Mouse (Mus musculus): ENCODE results near the gene Lrrc4.

Lrrc4 gene

DNA sequence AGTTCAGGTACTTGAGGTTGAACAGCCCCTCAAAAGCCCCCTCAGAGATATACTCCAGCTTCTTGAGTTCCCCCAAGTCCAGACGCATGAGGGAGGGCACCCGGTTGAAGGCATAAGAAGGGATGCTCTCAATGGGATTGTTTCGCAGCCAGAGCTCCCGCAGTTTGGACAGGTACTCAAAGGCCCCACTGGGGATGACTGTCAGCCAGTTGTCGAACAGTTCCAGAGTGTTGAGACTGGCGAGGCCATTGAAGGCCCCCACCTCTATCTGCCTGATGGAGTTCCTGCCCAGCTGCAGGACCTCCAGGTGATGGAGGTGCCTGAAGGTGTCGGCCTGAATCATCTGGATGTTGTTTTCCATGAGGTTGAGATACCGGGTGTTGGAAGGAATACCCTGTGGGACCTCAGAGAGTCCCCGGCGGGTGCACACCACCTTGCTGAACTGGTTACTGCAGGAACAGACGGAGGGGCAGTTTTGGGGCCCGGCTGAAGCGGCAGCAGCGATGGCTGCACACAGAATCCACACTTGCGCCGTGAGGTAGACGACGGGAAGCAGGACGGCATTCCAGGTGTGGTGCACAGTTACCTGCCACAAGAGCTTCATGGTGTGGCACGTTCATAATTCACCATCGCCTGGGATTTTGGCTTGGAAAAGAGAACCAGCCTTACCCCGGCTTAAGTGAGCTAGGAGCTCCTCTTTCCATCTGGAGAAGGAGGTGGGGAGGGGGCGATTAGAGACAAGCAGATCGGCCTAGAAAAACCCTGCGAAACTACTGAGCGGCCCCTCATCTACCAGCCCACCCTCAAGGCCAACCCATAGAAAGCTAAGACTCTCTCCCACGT is at the start of gene Lrrc4:
Lrrc4 (minus strand) TSS at position 737 of the 843 bp plus-strand sequence.
- peak in 1 of 2 experiments; percentile 54 for DNase-seq

DNA sequence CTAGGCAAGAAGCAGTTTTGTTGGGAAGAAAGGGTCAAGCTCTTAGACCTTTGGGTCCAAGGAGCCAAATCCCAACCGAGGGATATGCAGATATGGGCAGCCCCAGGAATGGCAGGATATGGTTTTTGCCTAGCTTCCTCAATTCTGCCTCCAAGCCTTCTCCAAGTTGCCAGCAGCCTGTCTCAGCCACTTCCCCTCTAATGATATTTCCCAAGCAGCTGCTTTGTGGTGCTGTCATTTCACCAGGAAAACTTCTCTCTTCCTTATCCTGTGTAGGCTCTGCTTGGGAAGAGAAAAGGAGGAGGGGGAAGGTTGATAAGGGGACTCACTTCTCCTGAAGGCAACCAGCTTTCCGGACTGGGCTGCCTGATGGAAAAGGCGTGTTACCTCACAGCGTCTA is 49.4 kb upstream of the Lrrc4 start:
- no peak for DNase-seq

DNA sequence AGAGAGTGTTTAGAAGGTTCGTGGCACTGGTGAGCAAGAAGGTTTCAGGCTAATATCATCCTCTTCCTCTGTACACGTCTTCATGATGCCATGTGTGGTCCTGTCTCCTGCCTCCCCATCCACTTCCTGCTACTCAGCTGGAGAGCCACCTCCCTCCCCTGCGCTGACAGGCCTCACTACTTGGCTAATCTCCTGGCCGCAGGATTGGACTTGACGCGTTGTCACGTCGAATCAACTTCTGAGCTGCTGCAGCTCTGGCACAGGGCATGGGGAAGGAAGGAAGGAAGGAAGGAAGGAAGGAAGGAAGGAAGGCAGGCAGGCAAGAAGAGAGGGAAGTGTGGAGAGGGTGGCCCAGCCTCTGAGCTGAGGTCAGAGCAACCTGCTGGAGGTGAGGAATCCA is 47.8 kb upstream of the Lrrc4 start:
- DNase-seq, result no peak

DNA sequence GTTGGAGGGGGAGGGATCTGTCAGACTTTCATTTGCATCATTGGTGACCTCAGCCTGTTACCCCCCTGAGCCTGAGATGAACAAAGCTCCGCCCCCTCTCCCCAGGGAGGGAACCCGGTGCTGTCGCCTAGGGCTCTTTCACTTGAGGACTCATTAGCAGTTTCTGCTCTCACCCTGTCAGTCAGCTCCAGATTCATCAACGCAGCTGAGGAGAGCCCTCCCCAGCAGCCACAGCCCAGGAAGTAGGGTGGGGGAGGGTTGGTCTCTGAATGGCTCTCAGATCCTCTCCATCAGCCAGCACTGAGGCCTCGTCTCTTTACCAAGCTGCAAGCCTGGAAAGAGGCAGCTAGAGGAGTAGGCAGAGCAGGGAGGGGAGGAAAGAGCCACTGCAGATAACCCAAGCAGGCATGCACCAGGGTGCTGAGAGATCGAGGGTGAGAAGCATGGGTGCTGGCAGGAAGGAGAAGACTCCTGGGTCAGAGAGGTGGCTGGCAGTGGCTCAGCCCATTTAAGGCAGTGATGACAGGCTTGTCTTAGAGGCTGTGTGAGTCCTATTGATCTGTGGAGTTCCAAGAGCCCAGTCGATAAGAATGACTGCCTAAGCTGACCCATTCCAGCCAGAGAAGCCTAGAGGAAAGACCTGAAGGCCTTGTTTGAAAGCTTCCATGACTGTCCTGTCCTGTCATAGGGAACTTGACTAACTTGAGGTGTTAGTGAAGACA is 46.6 kb upstream of the Lrrc4 start:
- no peak for DNase-seq

DNA sequence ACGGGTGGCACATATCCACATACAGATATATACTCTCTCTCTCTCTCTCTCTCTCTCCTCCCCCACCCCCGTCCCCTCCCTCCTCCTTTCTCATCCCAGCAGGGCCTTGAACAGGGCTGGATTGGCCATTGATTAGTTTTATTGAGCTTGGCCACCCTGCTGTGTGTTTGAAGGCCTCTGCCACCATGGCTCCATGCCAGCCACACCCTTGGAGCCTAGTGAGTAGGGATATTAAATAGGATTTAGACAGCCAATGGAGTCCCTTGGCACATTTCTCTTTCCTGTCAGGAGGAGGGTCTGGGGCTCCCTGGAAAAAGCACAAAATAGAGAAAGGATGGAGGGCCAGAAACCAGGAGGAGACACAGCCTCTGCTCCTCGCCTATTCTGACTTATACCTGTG is 44.9 kb upstream of the Lrrc4 start:
- no peak for DNase-seq

DNA sequence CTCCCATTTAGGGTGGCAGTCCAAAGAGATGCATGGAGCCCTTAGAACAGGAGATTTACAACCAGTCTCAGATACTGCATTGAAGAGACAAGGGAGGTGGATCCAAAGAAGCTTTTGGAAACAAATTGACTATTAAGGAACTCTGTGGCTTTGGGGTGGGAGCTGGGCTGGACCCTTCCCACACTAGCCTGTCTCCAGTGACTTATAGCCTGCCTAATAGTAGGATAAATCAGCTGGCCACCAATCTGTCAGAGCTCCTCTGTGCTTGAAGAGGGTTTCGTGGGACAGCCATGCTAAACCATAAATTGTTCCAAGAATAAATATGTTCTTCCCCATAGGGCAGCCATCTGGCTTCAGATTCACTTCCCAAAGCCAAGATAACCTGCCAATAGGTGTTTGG is 43.8 kb upstream of the Lrrc4 start:
- no peak for DNase-seq

DNA sequence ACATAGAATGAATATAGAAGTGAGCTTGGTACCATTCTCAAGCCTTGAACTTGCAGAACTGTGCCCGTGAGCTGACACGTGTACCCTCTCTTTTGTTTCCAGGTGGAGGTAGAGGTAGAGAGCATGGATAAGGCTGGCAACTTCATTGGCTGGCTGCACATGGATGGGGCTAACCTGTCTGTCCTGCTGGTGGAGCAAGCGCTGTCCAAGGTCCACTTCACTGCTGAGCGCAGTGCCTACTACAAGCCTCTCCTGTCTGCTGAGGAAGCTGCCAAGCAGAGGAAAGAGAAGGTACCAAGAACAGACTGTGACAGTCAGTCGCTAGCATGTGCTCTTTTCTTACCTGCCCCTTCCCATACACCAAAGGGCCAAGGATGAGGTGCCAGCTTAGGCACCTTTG is 43.2 kb upstream of the Lrrc4 start:
- no peak for DNase-seq

DNA sequence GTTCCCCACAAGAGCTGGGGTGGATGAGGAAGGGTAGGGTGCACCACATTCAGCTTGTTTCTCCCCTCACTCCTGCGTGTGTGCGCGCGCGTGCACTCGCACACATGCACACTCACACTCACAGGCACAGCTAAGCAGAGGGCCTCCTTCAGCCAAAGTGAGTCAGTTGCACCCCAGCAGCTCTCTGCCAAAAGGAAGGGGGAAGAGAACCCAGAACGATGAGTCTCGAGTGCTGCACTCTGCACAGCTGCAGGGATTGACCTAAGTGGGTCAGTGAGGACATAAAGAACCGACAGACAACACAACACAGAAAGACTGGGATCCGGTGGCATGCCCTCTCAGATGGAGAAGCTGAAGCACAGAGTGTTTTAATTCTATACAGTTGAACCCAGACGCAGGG is 42.5 kb upstream of the Lrrc4 start:
- DNase-seq, result no peak

DNA sequence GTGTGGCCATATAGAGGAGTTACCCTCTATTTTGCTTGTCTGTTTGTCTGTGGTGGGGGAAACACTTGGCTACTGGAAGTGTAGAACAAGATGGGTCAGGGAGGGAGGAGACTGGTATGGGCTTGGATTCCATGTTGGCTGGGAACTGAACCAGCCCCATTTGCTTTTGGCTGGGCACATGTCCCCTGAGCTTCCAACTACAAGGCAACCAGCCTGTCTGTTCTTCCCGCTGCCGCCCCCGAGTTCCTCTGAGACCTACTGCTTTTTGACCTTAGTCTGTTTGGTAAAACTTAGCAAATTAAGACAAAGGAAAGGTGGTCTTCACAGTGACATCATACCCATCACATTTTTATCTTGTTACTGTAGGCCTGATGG is 40.9 kb upstream of the Lrrc4 start:
- DNase-seq, result no peak

DNA sequence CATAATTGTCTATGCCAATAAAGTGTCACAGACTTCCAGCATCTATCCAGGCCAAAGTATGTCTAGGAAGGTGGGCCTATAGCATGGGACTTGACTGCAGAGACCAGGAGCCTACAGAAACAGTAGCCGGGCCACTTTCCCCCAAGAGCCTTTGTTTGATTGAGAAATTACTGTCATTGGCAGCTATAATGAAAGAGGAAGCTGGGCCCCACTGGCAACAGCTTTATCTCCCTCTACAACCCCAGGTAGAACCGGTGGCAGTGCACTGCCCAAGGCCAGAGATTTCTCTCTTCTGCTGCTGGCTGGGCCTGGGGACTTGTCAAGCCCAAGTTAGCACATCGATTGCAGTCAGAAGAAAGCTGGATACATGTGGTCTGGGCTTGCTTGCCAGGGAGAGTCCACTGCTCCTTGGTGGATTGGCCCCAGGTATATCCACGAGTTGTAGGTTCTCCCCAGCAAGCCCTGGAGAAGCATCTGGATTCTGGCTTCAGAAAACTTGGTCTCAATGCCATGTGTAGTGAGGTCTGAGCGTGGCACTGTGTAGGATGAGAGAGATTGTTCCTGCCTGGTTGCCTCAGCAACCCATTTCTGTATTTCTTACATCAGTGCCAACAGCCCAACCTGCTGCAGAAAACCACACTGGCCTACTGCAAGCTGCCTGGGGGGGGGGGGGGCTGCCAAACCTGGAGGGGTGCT is 40.3 kb upstream of the Lrrc4 start:
- DNase-seq, result no peak

DNA sequence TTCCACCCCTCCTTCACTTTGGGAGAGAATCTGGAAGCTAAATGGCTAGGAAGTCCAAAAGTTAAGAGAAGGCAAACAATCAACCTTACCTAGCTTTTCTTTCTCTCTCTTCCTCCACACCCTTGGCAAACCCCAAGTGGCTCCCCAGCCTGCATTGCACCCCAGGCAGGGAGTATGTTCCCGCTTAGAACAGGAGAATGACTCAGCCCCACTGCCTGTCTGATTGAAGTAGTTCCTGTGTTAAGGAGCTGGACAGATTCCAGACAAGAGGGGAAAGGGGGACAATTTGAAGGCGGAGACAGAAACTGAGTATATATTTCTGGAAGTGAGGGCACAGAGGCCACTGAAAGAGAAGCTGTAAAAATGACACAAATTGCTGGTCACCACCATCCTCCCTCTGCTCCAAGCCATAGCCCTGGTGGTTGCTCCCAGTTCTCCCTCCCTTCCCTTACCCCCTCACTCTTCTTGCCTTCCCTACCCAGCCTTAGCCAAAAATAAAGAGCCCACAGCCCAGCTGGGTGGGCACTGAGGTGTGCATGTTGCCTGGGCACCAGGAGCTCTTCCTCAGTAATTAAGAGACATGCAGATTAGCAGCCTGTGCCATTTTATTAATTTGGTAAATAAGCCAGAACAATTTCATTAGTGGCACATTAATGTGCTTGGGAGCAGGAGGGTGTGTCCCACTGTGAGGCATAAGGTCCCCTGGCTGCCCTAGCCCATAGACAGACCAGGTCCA is 36.1 kb upstream of the Lrrc4 start:
- DNase-seq, result no peak

DNA sequence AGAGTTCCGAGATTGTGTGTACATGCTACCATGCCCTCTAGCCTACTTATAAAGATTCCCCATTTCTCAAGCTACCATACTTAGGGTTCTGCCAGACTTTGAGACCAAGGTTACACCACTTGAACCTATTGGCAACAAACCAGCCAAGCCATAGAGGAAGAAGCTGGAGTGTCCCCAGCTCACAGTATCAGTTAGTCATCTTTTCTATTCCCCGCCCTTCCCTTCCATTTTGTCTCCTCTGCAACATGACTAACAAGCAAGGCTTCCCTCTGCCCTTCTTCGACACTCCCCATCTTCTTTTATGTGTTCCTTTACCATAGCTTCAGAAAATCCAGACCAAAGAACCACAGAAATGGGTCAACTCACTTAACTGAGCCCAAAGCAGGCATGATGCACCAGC is 34.7 kb upstream of the Lrrc4 start:
- DNase-seq, result no peak

DNA sequence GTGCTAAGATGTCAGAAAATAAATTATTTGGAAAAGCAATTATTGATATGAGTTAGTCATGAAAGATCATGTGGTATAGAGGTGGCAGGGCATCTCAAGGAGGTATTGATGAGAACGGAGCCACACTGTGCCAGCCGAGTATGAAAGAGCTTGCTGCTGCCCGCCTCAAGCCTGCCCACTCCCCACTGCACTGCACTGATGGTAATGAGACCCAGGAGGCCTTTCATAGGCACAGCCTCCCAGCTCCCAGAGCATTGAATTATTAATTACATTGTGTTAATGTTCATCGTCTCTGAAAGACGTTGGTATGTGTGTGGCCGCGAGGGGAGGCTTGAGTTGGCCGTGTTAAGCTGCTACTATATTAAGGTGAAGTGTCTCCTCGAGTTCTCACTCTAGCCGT is 33.6 kb upstream of the Lrrc4 start:
- no peak for DNase-seq

DNA sequence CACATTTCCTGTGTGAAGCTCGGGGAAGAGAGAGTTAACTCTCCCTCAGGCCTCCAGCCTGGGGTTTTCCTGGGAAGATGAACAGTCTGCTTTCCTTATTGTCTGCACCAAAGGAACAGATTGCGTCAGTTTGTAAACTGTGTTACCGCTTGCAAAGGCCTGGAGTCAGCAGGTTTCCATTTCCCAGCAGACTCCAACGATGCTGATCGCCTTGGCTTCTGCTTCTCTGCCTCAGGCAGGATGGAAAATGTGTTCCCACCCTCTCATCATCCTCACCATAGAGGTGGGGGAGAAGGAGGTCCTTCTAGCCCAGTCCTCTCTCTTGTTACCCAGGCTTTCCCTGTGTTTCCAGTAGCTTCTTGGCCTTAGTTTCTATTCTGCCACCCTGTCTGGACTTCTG is 33.1 kb upstream of the Lrrc4 start:
- peak; percentile 43 to 50 for DNase-seq

DNA sequence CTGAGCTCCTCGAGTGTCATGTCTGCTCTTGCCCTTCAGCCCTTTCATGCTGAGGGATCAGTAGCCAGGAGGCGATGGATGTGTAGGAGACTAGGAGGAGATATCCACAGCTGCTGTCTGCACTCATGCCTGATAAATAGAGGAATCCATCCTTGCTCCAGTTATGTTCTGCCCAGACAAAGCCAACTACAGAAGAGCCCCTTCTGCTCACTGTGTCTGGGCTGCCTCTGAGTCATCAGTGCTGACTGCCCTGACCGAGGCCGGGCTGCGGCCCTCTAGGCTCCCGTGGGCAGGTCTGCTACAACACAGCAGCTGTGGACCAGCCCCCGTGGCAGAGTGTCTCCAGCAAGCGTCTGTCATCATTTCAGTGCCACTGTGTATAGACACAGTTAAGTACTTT is 30.8 kb upstream of the Lrrc4 start:
- DNase-seq, result no peak

DNA sequence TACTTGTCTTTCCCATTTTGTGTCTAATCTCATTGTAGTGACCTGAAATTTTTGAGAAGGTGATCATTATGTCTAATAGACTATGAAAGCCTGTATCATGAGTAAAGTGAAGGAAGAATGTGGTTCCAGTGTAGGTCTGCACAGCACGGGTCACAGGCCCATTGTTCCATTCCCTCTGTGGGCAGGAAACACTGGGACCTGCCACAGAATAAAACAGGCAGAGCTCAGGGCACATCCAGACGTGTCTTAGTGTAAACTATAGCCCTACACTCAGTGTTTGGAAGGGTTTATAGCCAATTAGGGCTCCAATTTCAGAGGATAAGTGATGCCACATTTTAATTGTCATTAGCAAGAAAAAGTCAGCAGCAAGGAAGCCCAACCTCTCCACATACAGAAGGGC is 29.4 kb upstream of the Lrrc4 start:
- no peak for DNase-seq

DNA sequence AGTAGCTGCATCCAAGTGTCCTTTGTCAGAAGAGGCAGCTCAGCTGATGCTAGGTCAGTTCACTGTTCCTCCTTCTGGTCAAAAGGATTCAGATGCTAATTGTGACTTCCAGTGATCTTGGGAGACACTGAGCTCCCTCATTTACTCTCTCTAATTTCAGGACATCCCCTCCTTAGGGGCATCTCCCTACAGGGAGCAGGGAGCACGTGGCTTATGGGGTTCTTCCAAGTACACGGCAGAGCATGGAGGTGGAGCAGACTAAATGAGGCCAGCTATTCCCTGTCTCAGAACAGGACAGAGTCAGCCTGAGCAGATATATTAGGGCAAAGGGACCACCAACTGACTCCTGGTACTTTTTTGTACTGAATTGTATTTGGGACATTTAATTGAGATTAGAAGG is 28.9 kb upstream of the Lrrc4 start:
- DNase-seq, result peak in 1 of 2 experiments; percentile 40

DNA sequence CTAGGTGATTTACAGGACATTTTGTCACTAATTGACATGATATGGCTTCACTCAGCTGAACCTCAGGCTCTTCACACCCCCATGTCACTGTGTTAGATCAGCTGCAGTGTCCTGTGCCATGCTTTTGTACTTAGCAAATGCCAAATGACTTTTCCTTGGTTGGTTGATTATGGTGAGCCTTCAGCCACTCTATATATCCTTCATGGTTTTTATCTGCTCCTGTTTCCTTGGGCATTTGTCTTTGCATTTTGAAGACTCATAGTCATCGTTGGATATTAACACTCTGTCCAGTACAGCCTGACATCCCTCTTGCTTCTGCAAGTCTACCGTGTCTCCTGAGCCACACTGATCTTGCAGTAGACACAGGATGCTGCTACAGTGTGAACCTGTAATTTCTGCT is 27.5 kb upstream of the Lrrc4 start:
- no peak for DNase-seq

DNA sequence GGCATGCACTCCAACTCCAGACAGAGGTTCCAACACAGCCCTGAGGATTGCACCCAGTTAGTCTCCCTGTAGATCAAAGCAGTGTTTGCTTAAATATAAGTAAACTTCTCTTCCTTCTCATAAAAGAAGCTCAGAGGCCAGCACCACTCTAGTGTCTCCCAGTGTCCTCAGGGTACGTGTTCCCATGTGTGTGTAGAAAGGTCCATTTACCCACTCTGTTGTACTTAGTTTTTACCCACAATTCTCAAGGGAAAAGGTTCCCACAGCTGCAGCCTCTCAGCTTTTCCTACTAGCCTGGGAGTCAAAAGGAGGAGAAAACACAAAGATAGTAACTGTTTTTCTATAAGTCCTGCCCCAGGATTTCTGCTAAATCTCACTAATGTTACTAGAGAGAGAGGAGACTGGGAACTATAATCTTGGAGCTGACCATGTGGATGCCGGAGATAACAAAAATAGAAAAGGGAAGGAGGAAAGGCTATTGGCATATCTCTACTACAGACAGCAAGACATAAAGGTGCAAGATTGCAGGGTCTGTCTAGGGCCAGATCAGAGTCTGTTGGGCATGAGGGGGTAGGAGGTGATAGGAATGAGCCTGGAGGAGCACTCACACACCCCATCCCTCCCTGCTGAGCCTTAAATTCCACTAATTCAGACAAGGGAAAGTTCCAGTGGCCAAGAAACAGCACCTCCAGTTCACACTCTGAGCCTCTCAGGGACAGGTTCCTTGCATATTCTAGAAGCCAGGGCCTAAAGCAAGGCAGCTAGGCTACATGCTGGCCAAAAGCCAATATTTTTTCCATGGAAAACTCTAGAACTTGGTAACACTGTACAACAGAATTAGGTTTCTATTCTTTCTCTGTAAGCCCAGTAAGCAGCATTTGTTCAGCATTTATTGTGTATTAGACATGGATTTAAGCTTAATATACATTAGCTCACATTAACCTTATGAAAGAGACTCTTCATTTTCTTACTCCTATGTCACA is 25.9 kb upstream of the Lrrc4 start:
- DNase-seq, result no peak

DNA sequence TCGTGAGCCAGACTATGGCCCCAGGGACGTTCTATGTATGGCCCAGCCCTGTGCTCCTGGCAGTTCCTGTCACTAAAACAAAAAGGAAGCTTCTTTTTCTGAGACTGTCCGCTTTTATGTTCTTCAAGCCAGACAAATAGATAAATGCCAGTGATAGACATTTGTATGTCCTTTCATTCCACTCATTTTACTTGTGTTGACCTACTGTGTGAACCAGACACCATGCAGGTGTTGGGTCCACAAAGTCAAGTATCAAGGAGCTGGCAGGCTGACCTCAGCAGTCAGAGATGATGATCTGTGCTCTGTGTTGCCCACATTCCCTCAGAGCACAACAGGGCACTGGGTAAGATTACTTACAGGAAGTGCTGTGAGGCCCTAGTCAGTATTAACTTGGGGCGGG is 25.2 kb upstream of the Lrrc4 start:
- DNase-seq, result no peak

DNA sequence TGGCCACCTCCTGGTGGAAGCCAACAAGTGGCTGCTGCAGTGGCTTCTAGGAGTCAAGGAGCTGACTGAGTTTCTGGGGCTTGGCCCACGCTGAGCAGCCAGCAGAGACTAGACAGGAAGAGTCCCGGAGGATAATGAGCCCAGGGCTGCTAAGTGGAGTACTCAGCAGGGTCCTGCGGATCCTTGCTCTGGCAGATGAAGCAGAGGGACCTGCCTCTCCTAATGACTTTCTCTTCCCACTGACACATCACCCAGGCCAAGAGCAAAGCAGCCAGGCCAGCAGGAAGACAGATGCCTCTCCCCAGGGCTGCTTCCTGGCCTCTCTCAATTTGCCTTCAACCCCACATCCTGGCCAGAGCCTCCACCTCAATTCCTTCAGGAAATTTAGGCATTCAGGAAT is 23.9 kb upstream of the Lrrc4 start:
- peak; percentile 51 to 53 for DNase-seq

DNA sequence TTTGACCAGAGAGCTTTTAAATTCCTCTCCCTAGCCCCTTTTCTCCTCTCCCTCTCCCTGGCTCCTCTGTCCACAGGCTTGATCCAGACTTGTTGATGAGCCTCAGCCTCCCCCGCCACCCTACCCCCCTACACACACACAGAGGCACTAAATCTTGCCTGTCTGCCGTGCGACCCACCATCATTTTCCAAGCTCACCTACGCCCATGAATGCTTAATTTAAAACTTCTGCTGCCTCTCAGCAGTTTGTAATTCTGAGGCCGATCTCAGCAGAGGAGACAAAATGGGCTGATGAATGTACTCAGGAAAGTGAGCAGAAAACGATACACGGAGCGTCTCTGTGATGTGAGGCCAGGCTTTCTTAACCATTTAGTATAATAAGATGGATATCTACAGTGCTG is 23.1 kb upstream of the Lrrc4 start:
- DNase-seq, result no peak

All from cerebellum, adult 18-20 months (tissue).